Mouse (Mus musculus): ENCODE data around the gene Ahdc1.

The Ahdc1 gene

GRCm38 (mm10) chr4:133057389-133058122, 46.5 kb downstream of the Ahdc1 start:
- DNase-seq = no peak

GRCm38 (mm10) chr4:133058123-133058453, 47.0 kb downstream of the Ahdc1 start:
- no peak for DNase-seq

- no peak for DNase-seq
Measured at GRCm38 (mm10) chr4:133058513-133059480, 47.7 kb downstream of the Ahdc1 start.

GRCm38 (mm10) chr4:133060702-133061101, 49.6 kb downstream of the Ahdc1 start:
- DNase-seq = no peak

- no peak for DNase-seq
Measured at GRCm38 (mm10) chr4:133061798-133062197, 50.7 kb downstream of the Ahdc1 start.

- no peak for DNase-seq
Measured at GRCm38 (mm10) chr4:133062286-133062685, 51.2 kb downstream of the Ahdc1 start.

- no peak for DNase-seq
Measured at GRCm38 (mm10) chr4:133063203-133063602, 52.1 kb downstream of the Ahdc1 start.

GRCm38 (mm10) chr4:133063799-133064198, 52.7 kb downstream of the Ahdc1 start:
- no peak for DNase-seq

- DNase-seq = no peak
Measured at GRCm38 (mm10) chr4:133064791-133065190, 53.7 kb downstream of the Ahdc1 start.

- no peak for DNase-seq
Measured at GRCm38 (mm10) chr4:133065894-133066386, 54.9 kb downstream of the Ahdc1 start.

- no peak for DNase-seq
Measured at GRCm38 (mm10) chr4:133068400-133069138, 57.5 kb downstream of the Ahdc1 start.

GRCm38 (mm10) chr4:133070388-133070787, 59.3 kb downstream of the Ahdc1 start:
- no peak for DNase-seq

GRCm38 (mm10) chr4:133070821-133071372, 59.8 kb downstream of the Ahdc1 start:
- DNase-seq = no peak

GRCm38 (mm10) chr4:133073192-133073591, 62.1 kb downstream of the Ahdc1 start:
- DNase-seq = no peak

GRCm38 (mm10) chr4:133074070-133074819, 63.2 kb downstream of the Ahdc1 start:
- no peak for DNase-seq

GRCm38 (mm10) chr4:133074894-133075572, 64.0 kb downstream of the Ahdc1 start:
- DNase-seq = peak; percentile 54

- DNase-seq = no peak
Measured at GRCm38 (mm10) chr4:133078947-133079346, 67.9 kb downstream of the Ahdc1 start.

- DNase-seq = no peak
Measured at GRCm38 (mm10) chr4:133079416-133080113, 68.5 kb downstream of the Ahdc1 start.

GRCm38 (mm10) chr4:133080862-133081261, 69.8 kb downstream of the Ahdc1 start:
- DNase-seq = no peak

- no peak for DNase-seq
Measured at GRCm38 (mm10) chr4:133082216-133082773, 71.2 kb downstream of the Ahdc1 start.

All from cerebellum, adult 8-10 months (tissue).